Mouse (Mus musculus): ENCODE data around the gene Ppp1r13b.

DNA sequence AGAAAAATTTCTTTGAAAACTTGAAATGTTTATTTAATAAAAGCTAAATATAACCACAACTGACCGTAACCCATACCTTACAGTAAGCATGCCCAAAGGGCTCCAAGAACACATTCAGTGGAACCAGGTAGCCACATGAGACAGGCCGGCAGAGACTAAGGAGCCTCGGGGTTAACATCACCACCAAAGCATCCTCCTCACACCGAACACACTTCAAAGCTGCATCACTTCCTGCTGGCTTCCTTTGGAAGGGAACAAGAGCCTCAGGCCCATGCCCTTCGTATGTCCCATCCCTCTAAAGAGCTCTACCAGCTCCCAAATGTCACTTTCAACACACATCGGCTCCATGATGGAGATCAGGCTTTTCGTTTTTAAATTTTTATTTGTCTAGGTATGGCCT lies 5.4 kb downstream of the Ppp1r13b start:
- TF ChIP-seq POLR2A (IDR thresholded peaks at IDR 0.05; ENCODE audit: low read depth, low read length) (no peak), CTCF (IDR thresholded peaks at IDR 0.05; ENCODE audit: extremely low read depth, insufficient read depth, insufficient read length, insufficient replicate concordance) (no peak)
